Mouse (Mus musculus) heart, embryonic 12.5 days (tissue): ENCODE results near the gene Snx29. TPM values are rescaled to one million over a fixed set of nuclear protein-coding genes. Genes with fewer than 3 reads are reported as not detected.

Source experiments
- ATAC-seq: fragments of 200-750 bp; cut with Nextera tagmentation; 2 replicates; pipeline ENCODE4 v1.8.0; 2017; ENCODE audit warnings: moderate TSS enrichment, moderate library complexity; ENCODE audit not compliant: insufficient number of reproducible peaks, low FRiP score
- H3K27ac ChIP-seq: fragments of 300-500 bp; sonication (generic); 2 replicates; pipeline ENCODE4 v1.5.1; 2016; ENCODE audit warnings: mild to moderate bottlenecking, moderate library complexity; ENCODE audit not compliant: poor library complexity, severe bottlenecking
- H3K27me3 ChIP-seq: fragments of 300-500 bp; sonication (generic); replicated peaks from 2 replicates; pipeline ENCODE4 v1.6.1; 2016; ENCODE audit warnings: mild to moderate bottlenecking, moderate library complexity
- H3K36me3 ChIP-seq: fragments of 300-500 bp; sonication (generic); 2 replicates; pipeline ENCODE4 v1.6.1; 2016; ENCODE audit warnings: mild to moderate bottlenecking, moderate library complexity
- H3K4me1 ChIP-seq: fragments of 300-500 bp; sonication (generic); replicated peaks from 2 replicates; pipeline ENCODE4 v1.6.1; 2016; ENCODE audit warnings: mild to moderate bottlenecking
- H3K4me2 ChIP-seq: fragments of 300-500 bp; sonication (generic); 2 replicates; pipeline ENCODE4 v1.6.1; 2016; ENCODE audit warnings: mild to moderate bottlenecking, moderate library complexity
- H3K4me3 ChIP-seq: fragments of 300-500 bp; sonication (generic); 2 replicates; pipeline ENCODE4 v1.5.1; 2016; ENCODE audit warnings: mild to moderate bottlenecking
- H3K9ac ChIP-seq: fragments of 300-500 bp; sonication (generic); 2 replicates; pipeline ENCODE4 v1.6.1; 2016; ENCODE audit warnings: mild to moderate bottlenecking, moderate library complexity
- H3K9me3 ChIP-seq: fragments of 300-500 bp; sonication (generic); replicated peaks from 2 replicates; pipeline ENCODE4 v1.6.1; 2016; ENCODE audit warnings: mild to moderate bottlenecking, moderate library complexity
- WGBS: fragments of 180-500 bp; shearing (Covaris S2); methylation state at CpG from one replicate; pipeline ENCODE4 v1.1.7; 2016; 5-methylcytosine and 5-hydroxymethylcytosine counted together
- polyA plus RNA-seq: library from polyadenylated mRNA; unstranded; fragments of >200 nt; fragmentation: Nextera tagmentation; extraction: Ambion mirVana; gene quantifications from 2 replicates; pipeline ENCODE4 v1.2.1, GENCODE M21; 2016

Snx29 gene
- polyA plus RNA-seq, 1 experiment from 2014 or later = 6.7 TPM

GRCm38 (mm10) chr16:11670251-11670970, 347.7 kb downstream of the Snx29 start:
- Histone ChIP-seq H3K4me2 (no peak overlapping the region), H3K9me3 (no peaks in the 10 kb centered on the region), H3K9ac (no peak overlapping the region), H3K36me3 (no peaks in the 10 kb centered on the region), H3K27me3 (no peaks in the 10 kb centered on the region), H3K4me3 (no peak overlapping the region), H3K27ac (peak overlapping the region; percentile 6; the same call in 1 of the 2 replicates), H3K4me1 (peaks cover 7% of the 10 kb centered on the region)
- no peak for ATAC-seq
- WGBS = 79% methylated on average over 9 of the region's 9 CpGs

- H3K27ac ChIP-seq = peak overlapping the region; percentile 6; the same call in 1 of the 2 replicates
- no peak overlapping the region for H3K9ac ChIP-seq
- no peaks in the 10 kb centered on the region for H3K27me3 ChIP-seq
- no peaks in the 10 kb centered on the region for H3K9me3 ChIP-seq
- H3K4me2 ChIP-seq = no peak overlapping the region
- WGBS = 28% methylated on average over 6 of the region's 6 CpGs
- no peak for ATAC-seq
- H3K4me1 ChIP-seq = peaks cover 7% of the 10 kb centered on the region
- H3K4me3 ChIP-seq = no peak overlapping the region
- no peaks in the 10 kb centered on the region for H3K36me3 ChIP-seq
Observed at GRCm38 (mm10) chr16:11670971-11671310, 348.2 kb downstream of the Snx29 start.

GRCm38 (mm10) chr16:11676006-11676405, 353.3 kb downstream of the Snx29 start:
- no peak overlapping the region for H3K4me2 ChIP-seq
- no peak overlapping the region for H3K9ac ChIP-seq
- peaks cover 5% of the 10 kb centered on the region for H3K9me3 ChIP-seq
- no peaks in the 10 kb centered on the region for H3K36me3 ChIP-seq
- H3K27me3 ChIP-seq = no peaks in the 10 kb centered on the region
- H3K27ac ChIP-seq = no peak overlapping the region
- H3K4me1 ChIP-seq = peaks cover 2% of the 10 kb centered on the region
- H3K4me3 ChIP-seq = no peak overlapping the region
- no peak for ATAC-seq
- whole genome bisulfite sequencing = 62% methylated on average over 4 of the region's 4 CpGs

- no peak for ATAC-seq
- 86% methylated on average over 9 of the region's 9 CpGs for WGBS
Observed at GRCm38 (mm10) chr16:11685264-11685663, 362.6 kb downstream of the Snx29 start.

GRCm38 (mm10) chr16:11685735-11686340, 363.1 kb downstream of the Snx29 start:
- Histone ChIP-seq H3K36me3 (no peaks in the 10 kb centered on the region), H3K27ac (no peak overlapping the region), H3K4me1 (peaks cover 10% of the 10 kb centered on the region), H3K4me3 (no peak overlapping the region), H3K9me3 (no peaks in the 10 kb centered on the region), H3K27me3 (no peaks in the 10 kb centered on the region), H3K9ac (no peak overlapping the region), H3K4me2 (no peak overlapping the region)
- WGBS = 73% methylated on average over 3 of the region's 3 CpGs
- no peak for ATAC-seq

More at GRCm38 (mm10) chr16:11685264-11685663, 362.6 kb downstream of the Snx29 start:
- H3K9ac ChIP-seq = no peak overlapping the region
- peaks cover 6% of the 10 kb centered on the region; the same call in 1 of the 2 replicates for H3K4me1 ChIP-seq
- no peak overlapping the region for H3K4me3 ChIP-seq
- H3K4me2 ChIP-seq = no peak overlapping the region
- no peaks in the 10 kb centered on the region for H3K27me3 ChIP-seq
- no peaks in the 10 kb centered on the region for H3K36me3 ChIP-seq
- no peak overlapping the region for H3K27ac ChIP-seq
- H3K9me3 ChIP-seq = no peaks in the 10 kb centered on the region

GRCm38 (mm10) chr16:11687836-11688235, 365.1 kb downstream of the Snx29 start:
- H3K36me3 ChIP-seq = no peaks in the 10 kb centered on the region
- no peak for ATAC-seq

GRCm38 (mm10) chr16:11688281-11689005, 365.7 kb downstream of the Snx29 start:
- 62% methylated on average over 4 of the region's 4 CpGs for WGBS
- ATAC-seq = no peak

More at GRCm38 (mm10) chr16:11687836-11688235, 365.1 kb downstream of the Snx29 start:
- H3K27ac ChIP-seq = no peak overlapping the region
- no peaks in the 10 kb centered on the region for H3K9me3 ChIP-seq
- H3K9ac ChIP-seq = no peak overlapping the region
- H3K4me3 ChIP-seq = no peak overlapping the region
- no peaks in the 10 kb centered on the region for H3K27me3 ChIP-seq
- no peak overlapping the region for H3K4me2 ChIP-seq
- H3K4me1 ChIP-seq = peaks cover 14% of the 10 kb centered on the region

GRCm38 (mm10) chr16:11690097-11690496, 367.4 kb downstream of the Snx29 start:
- WGBS = 72% methylated on average over 8 of the region's 8 CpGs
- Histone ChIP-seq H3K27me3 (no peaks in the 10 kb centered on the region), H3K36me3 (no peaks in the 10 kb centered on the region), H3K9ac (no peak overlapping the region), H3K9me3 (no peaks in the 10 kb centered on the region), H3K27ac (no peak overlapping the region), H3K4me1 (peaks cover 14% of the 10 kb centered on the region), H3K4me3 (no peak overlapping the region), H3K4me2 (no peak overlapping the region)
- no peak for ATAC-seq

More at GRCm38 (mm10) chr16:11688281-11689005, 365.7 kb downstream of the Snx29 start:
- no peak overlapping the region for H3K4me2 ChIP-seq
- H3K9ac ChIP-seq = no peak overlapping the region
- no peaks in the 10 kb centered on the region for H3K27me3 ChIP-seq
- H3K36me3 ChIP-seq = no peaks in the 10 kb centered on the region
- no peak overlapping the region for H3K27ac ChIP-seq
- H3K9me3 ChIP-seq = no peaks in the 10 kb centered on the region
- H3K4me1 ChIP-seq = peaks cover 14% of the 10 kb centered on the region
- no peak overlapping the region for H3K4me3 ChIP-seq

- Histone ChIP-seq H3K9ac (no peak overlapping the region), H3K9me3 (no peaks in the 10 kb centered on the region), H3K4me1 (peaks cover 14% of the 10 kb centered on the region), H3K4me2 (no peak overlapping the region), H3K27me3 (no peaks in the 10 kb centered on the region), H3K27ac (no peak overlapping the region), H3K4me3 (no peak overlapping the region), H3K36me3 (no peaks in the 10 kb centered on the region)
- 54% methylated on average over 4 of the region's 4 CpGs for WGBS
- ATAC-seq = no peak
Observed at GRCm38 (mm10) chr16:11690756-11691155, 368.0 kb downstream of the Snx29 start.

GRCm38 (mm10) chr16:11691487-11692200, 368.9 kb downstream of the Snx29 start:
- H3K4me1 ChIP-seq = peaks cover 14% of the 10 kb centered on the region
- WGBS = 62% methylated on average over 9 of the region's 9 CpGs

GRCm38 (mm10) chr16:11692744-11693143, 370.0 kb downstream of the Snx29 start:
- no peak for ATAC-seq
- no peaks in the 10 kb centered on the region for H3K9me3 ChIP-seq
- no peaks in the 10 kb centered on the region for H3K27me3 ChIP-seq
- H3K9ac ChIP-seq = no peak overlapping the region
- no peaks in the 10 kb centered on the region for H3K36me3 ChIP-seq
- WGBS = 71% methylated on average over 5 of the region's 5 CpGs
- peaks cover 14% of the 10 kb centered on the region for H3K4me1 ChIP-seq
- no peak overlapping the region for H3K4me2 ChIP-seq
- no peak overlapping the region for H3K4me3 ChIP-seq
- H3K27ac ChIP-seq = no peak overlapping the region

More at GRCm38 (mm10) chr16:11691487-11692200, 368.9 kb downstream of the Snx29 start:
- ATAC-seq = no peak
- no peak overlapping the region for H3K9ac ChIP-seq
- H3K36me3 ChIP-seq = no peaks in the 10 kb centered on the region
- H3K9me3 ChIP-seq = no peaks in the 10 kb centered on the region
- H3K27me3 ChIP-seq = no peaks in the 10 kb centered on the region
- no peak overlapping the region for H3K4me3 ChIP-seq
- H3K27ac ChIP-seq = no peak overlapping the region
- no peak overlapping the region for H3K4me2 ChIP-seq
